Mouse (Mus musculus): ENCODE data around the gene Smyd1.
"Not testable (repeated sequence)": the region's sequence is repeated elsewhere in the genome, so short reads cannot be mapped to it uniquely, and the experiment has no call there.

Smyd1 gene

GRCm38 (mm10) chr6:71324816-71325215, 2.8 kb upstream of the Smyd1 start:
- no peak for DNase-seq

- peak; percentile 96 for DNase-seq
Observed at GRCm38 (mm10) chr6:71322491-71322921, 473 bp upstream of the Smyd1 start, which contains the start of gene Cd8b1. TSS of gene Cd8b1 (plus strand) at chr6:71322788.

- DNase-seq: peak; percentile 85
Observed at GRCm38 (mm10) chr6:71307486-71307885, 14.5 kb downstream of the Smyd1 start.

GRCm38 (mm10) chr6:71302097-71302731, 19.8 kb downstream of the Smyd1 start:
- peak; percentile 92 for DNase-seq

- peak; percentile 72 for DNase-seq
Observed at GRCm38 (mm10) chr6:71298751-71299150, 23.3 kb downstream of the Smyd1 start.

- no peak for DNase-seq
Observed at GRCm38 (mm10) chr6:71298051-71298450, 24.0 kb downstream of the Smyd1 start.

- DNase-seq: no peak
Observed at GRCm38 (mm10) chr6:71295303-71295702, 26.7 kb downstream of the Smyd1 start.

- no peak for DNase-seq
Observed at GRCm38 (mm10) chr6:71293509-71293908, 28.5 kb downstream of the Smyd1 start.

- DNase-seq: no peak
Observed at GRCm38 (mm10) chr6:71279418-71279817, 42.6 kb downstream of the Smyd1 start.

GRCm38 (mm10) chr6:71274621-71275020, 47.4 kb downstream of the Smyd1 start:
- DNase-seq: no peak

GRCm38 (mm10) chr6:71273715-71274114, 48.3 kb downstream of the Smyd1 start:
- DNase-seq: no peak

- DNase-seq: peak; percentile 32
Observed at GRCm38 (mm10) chr6:71272316-71272741, 49.7 kb downstream of the Smyd1 start.

GRCm38 (mm10) chr6:71271389-71272315, 50.4 kb downstream of the Smyd1 start, which contains the start of gene Krcc1:
TSS of gene Krcc1 (plus strand) at chr6:71271677.
- peak; percentile 97 for DNase-seq

GRCm38 (mm10) chr6:71271057-71271388, 51.0 kb downstream of the Smyd1 start:
- no peak for DNase-seq

- peak; percentile 41 for DNase-seq
Observed at GRCm38 (mm10) chr6:71270301-71271056, 51.6 kb downstream of the Smyd1 start.

- not testable (repeated sequence) for DNase-seq
Observed at GRCm38 (mm10) chr6:71269686-71270050, 52.4 kb downstream of the Smyd1 start.

GRCm38 (mm10) chr6:71268929-71269685, 52.9 kb downstream of the Smyd1 start:
- peak; percentile 74 for DNase-seq

- not testable (repeated sequence) for DNase-seq
Observed at GRCm38 (mm10) chr6:71267603-71268002, 54.4 kb downstream of the Smyd1 start.

GRCm38 (mm10) chr6:71262142-71262833, 59.7 kb downstream of the Smyd1 start:
- DNase-seq: no peak

GRCm38 (mm10) chr6:71261060-71261459, 61.0 kb downstream of the Smyd1 start:
- no peak for DNase-seq

- peak; percentile 24 for DNase-seq
Observed at GRCm38 (mm10) chr6:71260051-71260640, 61.9 kb downstream of the Smyd1 start.

All from thymus, postnatal 14 days (tissue).